Mouse (Mus musculus) mature B cell (primary cell): ENCODE data around the gene Olfr11.

ENCODE experiments used
- in situ Hi-C: fragments of 300-500 bp; cut with MboI; formaldehyde crosslinking; loops from 2 replicates; pipeline ENCODE4 v1.14.3; 2019

The Olfr11 gene

GRCm38 (mm10) chr13:21642418-21642817 is at the start of gene Olfr11:
Olfr11 (minus strand) TSS chr13:21642518.
- in situ Hi-C loops: no loop called here

GRCm38 (mm10) chr13:21677305-21677704 is 35.0 kb upstream of the Olfr11 start, which contains the start of gene Olfr1360:
Olfr1360 (minus strand) TSS chr13:21677405.
- in situ Hi-C loops: no loop called here

- in situ Hi-C loops: no loop called here
These were observed 21.0 kb upstream of the Olfr11 start, which contains the start of gene Olfr1361 for GRCm38 (mm10) chr13:21663286-21663685. Olfr1361 (minus strand) TSS chr13:21663386.

- in situ Hi-C loops: no loop called here
These were observed 28.4 kb downstream of the Olfr11 start, which contains the start of gene Olfr1362 for GRCm38 (mm10) chr13:21613922-21614321. Olfr1362 (minus strand) TSS chr13:21614022.

GRCm38 (mm10) chr13:21591618-21592017 is 50.7 kb downstream of the Olfr11 start:
- in situ Hi-C loops: no loop called here
